Comparison of ENCODE assay signal across 10 mouse cellular contexts in genomic region chr11:62106401-62106871, GRCm38 (mm10).
DNase-seq lines count a peak whose midpoint lies in the region; ATAC-seq lines count a peak whose summit lies in the region.
"Had no signal": no experiment of that assay in that cellular context is flagged by ENCODE, and none has a peak within 500 bp of the region (broad histone marks: within the 10 kb centered on the region; RNA-seq: fewer than 3 reads in every experiment).

No protein-coding gene starts in this region.

- 67% methylated on average over 1 of the region's 1 CpGs for WGBS in embryonic facial prominence, embryonic 14.5 days
- WGBS in midbrain, embryonic 16.5 days: 73% methylated on average over 1 of the region's 1 CpGs

- no peak overlapping the region for H3K27ac ChIP-seq in embryonic facial prominence, embryonic 14.5 days (replicated peaks; ENCODE audit: low read depth, low read length)
- peak overlapping the region; percentile 53 for H3K27ac ChIP-seq in midbrain, embryonic 16.5 days (ENCODE audit: low read length)
- H3K27ac ChIP-seq: lung, embryonic 15.5 days had no signal

- ATAC-seq in embryonic facial prominence, embryonic 14.5 days (ENCODE audit: low read depth): peak; percentile 37; the same call in 1 of the 2 replicates
- peak; percentile 89 for ATAC-seq in midbrain, embryonic 16.5 days

- no peaks in the 10 kb centered on the region for H3K9me3 ChIP-seq in embryonic facial prominence, embryonic 14.5 days (ENCODE audit: control insufficient read depth, low read length)
- H3K9me3 ChIP-seq in midbrain, embryonic 16.5 days (replicated peaks; ENCODE audit: control insufficient read depth, low read length, poor library complexity, severe bottlenecking): no peaks in the 10 kb centered on the region
- H3K9me3 ChIP-seq: lung, embryonic 15.5 days had no signal

- no peaks in the 10 kb centered on the region for H3K4me1 ChIP-seq in embryonic facial prominence, embryonic 14.5 days (ENCODE audit: control insufficient read depth, insufficient read depth, low read length)
- no peaks in the 10 kb centered on the region for H3K4me1 ChIP-seq in midbrain, embryonic 16.5 days (ENCODE audit: control insufficient read depth, insufficient read depth, low read length)
- H3K4me1 ChIP-seq: lung, embryonic 15.5 days had no signal

- H3K4me3 ChIP-seq in embryonic facial prominence, embryonic 14.5 days (ENCODE audit: low read depth, low read length): no peak overlapping the region
- H3K4me3 ChIP-seq in midbrain, embryonic 16.5 days (ENCODE audit: low read depth, low read length): no peak overlapping the region
- H3K4me3 ChIP-seq: lung, embryonic 15.5 days had no signal

- peak; percentile 17 to 43 for DNase-seq in cerebellum, postnatal 10 days
- no peak for DNase-seq in cerebellum, adult 9-10 months
- peak; percentile 16 for DNase-seq in embryonic facial prominence, embryonic 14.5 days (ENCODE audit: low spot score)
- peak; percentile 46 to 73 for DNase-seq in layer of hippocampus, adult 8-10 months (ENCODE audit: low spot score in 2 of 2)
- DNase-seq in spleen, postnatal 4 days (ENCODE audit: low spot score in 2 of 2): no peak
- no peak for DNase-seq in cerebellum, adult 11 months
- no peak for DNase-seq in kidney, postnatal 4 days
- DNase-seq: heart, postnatal 4 days had no signal

- H3K36me3 ChIP-seq in embryonic facial prominence, embryonic 14.5 days (ENCODE audit: control insufficient read depth, insufficient read depth, low read length): no peaks in the 10 kb centered on the region
- H3K36me3 ChIP-seq in midbrain, embryonic 16.5 days (ENCODE audit: control insufficient read depth, insufficient read depth, low read length): no peaks in the 10 kb centered on the region
- H3K36me3 ChIP-seq: lung, embryonic 15.5 days had no signal

- no peak overlapping the region for H3K9ac ChIP-seq in embryonic facial prominence, embryonic 14.5 days (ENCODE audit: low read depth, low read length)
- H3K9ac ChIP-seq in midbrain, embryonic 16.5 days (ENCODE audit: low read depth, low read length): no peak overlapping the region
- H3K9ac ChIP-seq: lung, embryonic 15.5 days had no signal

- H3K4me2 ChIP-seq in embryonic facial prominence, embryonic 14.5 days (ENCODE audit: low read depth, low read length): no peak overlapping the region
- H3K4me2 ChIP-seq in midbrain, embryonic 16.5 days (ENCODE audit: low read length): no peak overlapping the region
- H3K4me2 ChIP-seq: lung, embryonic 15.5 days had no signal

- no peaks in the 10 kb centered on the region for H3K27me3 ChIP-seq in embryonic facial prominence, embryonic 14.5 days (replicated peaks; ENCODE audit: control insufficient read depth, insufficient read depth, low read length)
- H3K27me3 ChIP-seq in midbrain, embryonic 16.5 days (ENCODE audit: control insufficient read depth, insufficient read depth, low read depth, low read length): no peaks in the 10 kb centered on the region
- H3K27me3 ChIP-seq: lung, embryonic 15.5 days had no signal

Comparison
In these comparisons a context has a peak if more than half of its experiments do, and no peak if none do; other contexts are left out.
1. DNase-seq: peak in cerebellum, postnatal 10 days (2 of 2), embryonic facial prominence, embryonic 14.5 days (single experiment) and layer of hippocampus, adult 8-10 months (2 of 2); none in cerebellum, adult 9-10 months (single experiment), spleen, postnatal 4 days (0 of 2), cerebellum, adult 11 months (single experiment) and kidney, postnatal 4 days (0 of 2).